Mouse (Mus musculus): ENCODE measurements around the gene Dnmt1.

Gene Dnmt1

DNA sequence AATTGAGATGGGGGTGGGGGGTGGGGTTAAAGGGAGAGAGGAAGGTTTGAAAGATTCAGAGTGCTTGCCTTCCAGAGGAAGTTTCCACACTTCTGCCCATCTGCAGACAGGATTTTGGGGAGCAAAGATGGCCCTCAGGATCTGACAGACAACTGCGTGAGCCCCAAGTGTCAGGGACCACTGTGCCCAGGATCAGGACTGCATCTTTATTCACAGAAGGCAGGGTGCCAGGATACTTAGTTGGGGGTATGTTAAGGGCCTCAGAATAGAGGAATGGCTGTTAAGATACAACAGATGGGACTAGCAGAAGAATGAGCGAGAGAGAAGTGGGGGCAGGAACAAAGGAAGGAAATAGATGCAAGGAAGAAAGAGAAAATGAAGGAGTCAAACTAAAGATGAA is 73.1 kb downstream of the Dnmt1 start:
- DNase-seq (ENCODE audit: low read depth), result no peak

DNA sequence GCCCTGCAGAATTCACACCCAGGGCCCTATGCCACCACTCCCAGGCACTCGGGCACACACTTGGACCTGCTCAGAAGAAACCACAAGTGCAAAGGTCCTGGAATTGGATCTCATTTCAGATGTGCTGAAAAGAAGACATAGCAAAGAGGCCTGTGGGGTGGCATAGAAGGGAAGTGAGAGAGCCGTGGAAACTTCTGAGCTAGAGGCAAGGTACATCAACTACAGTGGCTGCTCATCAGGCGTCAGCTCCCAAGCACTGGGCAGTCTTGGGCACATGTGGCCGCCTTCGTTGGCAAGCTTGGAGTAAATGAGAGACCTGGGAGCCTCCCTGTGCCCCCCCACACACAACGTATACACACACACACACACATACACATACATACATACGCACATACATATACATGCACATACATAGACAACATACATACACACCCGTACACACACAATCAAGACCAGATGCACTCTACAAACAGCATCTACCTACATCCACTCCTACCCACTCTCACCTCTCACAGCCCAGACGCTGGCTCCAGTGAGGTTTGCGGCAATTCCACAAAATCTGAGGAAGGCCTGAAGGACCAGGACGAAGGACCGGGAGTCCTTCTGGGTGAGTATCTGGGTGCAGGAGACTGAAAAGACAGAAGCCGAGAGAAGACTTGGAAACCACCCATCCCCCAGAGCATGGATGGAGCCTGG is 80.4 kb downstream of the Dnmt1 start, which contains the start of gene Angptl6:
Gene Angptl6, minus strand, starts transcription at position 631 of the 696 bp plus-strand sequence.
- DNase-seq (ENCODE audit: low read depth), result no peak

DNA sequence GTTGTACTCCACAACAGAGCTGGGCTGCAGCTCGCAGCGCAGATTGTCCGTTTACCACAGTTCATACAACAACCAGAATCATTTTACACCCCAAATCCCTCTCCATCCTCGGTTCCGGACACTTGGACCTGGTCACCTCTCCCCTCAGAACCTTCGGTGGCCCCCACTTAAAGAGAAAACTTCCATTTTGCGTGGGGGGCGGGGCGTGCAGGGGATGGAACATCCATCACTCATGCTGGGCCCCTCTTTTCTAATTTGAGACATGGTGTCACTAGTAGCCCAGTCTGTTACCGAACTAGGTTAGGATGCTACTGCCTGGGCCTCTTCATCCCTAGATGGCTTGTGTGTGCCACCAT is 81.0 kb downstream of the Dnmt1 start:
- DNase-seq (ENCODE audit: low read depth), result no peak

DNA sequence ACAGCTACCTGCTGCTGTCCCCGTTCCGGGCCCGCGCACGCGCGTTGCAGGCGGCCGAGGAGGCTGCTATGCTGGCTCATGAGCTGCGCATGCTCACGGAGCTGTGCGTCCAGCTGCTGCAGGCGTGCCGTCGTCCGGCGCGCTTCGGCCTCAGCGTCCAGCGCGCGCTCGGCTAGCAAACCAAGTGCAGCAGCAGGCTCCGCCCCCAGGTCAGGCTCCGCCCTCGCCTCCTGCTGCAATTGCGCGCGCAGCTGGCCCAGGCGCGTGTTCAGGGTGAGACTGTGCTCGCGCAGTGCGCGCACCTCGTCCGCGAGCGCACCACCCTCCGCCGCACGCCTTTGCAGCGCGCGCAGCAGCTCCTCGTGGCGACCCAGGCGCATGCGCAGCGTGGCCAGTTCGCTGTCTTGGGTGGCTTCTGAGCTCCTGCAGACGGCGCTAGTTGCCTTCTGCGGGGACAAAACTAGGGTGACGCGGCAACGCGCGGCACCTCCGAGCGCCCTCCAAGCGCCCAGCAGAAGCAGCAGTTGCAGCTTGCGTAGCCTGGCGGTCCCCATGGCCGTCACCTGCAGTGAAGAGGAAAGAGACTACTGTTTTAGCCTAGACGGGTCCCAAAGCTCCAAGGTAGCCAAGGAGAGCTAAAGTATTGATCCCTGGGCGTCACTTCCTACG is 81.5 kb downstream of the Dnmt1 start:
- DNase-seq (ENCODE audit: low read depth), result peak; percentile 99

DNA sequence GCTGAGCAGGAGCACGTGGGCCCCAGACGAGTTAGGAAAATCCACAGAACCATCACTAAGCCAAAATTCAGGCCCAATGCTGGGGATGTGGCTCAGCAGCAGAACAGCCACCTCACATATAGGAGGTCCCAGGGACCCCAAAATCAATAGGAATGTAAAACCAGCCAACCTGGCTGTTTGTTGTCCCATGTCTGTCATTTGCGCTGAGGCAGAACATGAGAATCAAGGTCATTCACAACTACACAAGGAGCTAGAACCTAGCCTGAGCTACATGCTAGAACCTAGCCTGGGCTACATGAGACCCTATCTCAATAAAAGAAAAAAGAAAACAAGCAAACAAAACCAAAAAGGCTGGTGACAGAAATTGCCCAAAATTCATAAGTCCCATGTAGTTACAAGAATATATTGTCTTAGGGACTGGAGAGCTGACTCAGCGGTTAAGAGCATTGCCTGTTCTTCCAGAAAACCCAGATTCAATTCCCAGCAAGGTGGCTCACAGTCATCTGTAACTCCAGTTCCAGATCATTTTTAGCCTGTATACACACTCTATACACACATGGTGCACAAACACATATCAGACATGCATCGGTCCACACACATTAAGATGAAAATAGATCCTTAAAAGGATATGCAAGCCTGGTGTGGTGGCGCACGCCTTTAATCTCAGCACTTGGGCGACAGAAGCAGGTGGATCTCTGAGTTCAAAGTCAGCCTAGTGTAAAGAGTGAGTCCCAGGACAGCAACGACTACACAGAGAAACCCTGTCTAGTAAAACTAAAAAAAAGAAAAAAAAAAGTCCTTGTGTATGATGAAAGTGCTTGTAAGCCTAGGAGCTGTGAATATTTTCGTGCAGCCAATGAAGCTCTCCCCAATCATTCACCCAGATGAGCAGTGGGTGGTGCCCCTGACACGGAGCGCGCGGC is 82.3 kb downstream of the Dnmt1 start:
- DNase-seq (ENCODE audit: low read depth), result no peak

DNA sequence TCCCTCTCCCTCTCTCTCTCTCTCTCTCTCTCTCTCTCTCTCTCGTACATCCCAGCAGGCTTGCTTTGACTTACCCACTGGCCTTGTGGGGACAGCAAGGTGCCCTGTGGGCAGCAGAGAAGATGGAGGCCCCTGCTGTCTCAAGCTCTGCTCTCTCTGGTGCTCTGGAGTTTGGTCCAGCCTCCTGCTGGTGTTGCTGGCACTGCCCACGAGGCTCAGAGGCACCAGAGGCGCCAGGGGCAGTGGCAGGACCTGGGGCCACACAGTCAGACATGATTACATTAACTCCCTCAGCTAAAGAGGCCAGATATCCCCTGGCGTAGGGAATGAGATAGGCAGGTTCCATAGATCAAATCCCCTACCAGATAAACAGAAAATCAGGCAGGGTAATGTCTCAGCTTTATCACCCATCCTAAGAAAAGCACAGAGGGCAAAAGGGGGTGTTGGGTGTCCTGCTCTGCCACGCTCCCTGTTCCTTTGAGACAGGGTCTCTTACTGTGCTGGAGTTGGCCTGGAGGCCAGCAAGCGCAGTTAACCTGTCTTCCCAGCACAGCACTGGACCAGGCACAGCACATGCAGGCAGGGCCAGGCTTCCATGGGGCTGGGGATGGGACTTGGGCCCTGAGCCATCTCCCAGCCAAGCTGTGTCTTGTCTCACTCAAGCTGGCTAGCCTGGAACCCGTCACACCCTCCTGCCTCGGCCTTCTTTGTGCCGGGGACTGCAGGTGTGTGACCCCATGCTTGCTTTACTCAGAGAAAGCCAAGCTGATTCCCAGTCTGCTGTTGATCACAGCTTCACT is 83.2 kb downstream of the Dnmt1 start:
- no peak for DNase-seq (ENCODE audit: low read depth)

DNA sequence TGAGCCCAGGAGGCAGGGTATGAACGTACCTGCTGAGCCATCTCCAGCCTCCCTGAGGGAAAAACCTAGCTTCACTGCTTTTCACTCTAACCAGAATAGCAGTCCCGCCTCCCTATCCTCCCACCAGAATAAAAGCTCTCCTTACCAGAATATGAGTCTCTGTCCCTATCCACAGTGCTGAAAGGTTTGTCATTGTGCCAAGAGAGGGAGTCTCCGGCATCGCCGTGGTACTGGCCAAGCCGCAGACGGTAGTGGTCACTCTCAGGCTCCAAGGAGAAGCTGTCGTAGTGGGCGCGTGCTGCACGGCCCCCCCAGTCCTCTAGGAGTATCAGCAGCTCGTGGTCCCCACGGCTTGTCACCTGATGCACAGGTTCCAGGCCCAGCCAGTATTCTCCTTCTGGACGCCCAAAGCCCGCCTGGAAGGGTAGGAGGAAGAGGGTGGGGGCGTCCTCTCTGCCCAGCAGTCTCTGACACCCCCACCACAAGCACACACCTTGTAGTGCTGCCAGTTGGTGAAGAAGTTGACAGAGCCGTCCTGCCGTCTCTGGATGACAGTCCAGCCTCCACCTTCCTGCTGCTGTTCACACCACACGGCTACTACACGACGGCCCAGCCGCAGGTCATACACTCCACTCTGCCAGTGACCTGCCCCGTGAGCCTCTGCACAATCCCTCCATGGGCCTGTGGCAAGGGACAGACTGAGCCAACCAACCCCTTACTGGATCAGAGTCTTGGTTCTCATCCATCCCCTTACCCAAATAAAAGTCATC is 84.5 kb downstream of the Dnmt1 start:
- no peak for DNase-seq (ENCODE audit: low read depth)

DNA sequence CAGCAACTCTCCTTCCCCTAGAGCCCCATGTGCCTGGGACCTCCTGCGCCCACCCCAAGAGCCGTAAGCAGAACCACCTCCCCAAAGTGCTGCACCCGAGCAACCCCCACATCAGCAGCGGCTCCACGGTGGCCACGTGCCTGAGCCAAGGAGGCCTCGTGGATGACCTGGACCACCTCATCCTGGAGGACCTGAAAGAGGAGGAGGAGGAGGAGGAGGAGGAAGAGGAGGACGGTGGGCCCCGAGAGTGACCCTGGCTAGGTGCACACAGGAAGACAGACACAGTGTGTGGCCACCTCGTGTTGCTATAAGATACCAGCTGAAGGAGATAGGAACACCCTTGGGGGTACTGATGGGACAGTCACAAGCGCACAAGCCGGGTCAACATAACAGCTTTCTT is 86.2 kb downstream of the Dnmt1 start:
- no peak for DNase-seq (ENCODE audit: low read depth)

DNA sequence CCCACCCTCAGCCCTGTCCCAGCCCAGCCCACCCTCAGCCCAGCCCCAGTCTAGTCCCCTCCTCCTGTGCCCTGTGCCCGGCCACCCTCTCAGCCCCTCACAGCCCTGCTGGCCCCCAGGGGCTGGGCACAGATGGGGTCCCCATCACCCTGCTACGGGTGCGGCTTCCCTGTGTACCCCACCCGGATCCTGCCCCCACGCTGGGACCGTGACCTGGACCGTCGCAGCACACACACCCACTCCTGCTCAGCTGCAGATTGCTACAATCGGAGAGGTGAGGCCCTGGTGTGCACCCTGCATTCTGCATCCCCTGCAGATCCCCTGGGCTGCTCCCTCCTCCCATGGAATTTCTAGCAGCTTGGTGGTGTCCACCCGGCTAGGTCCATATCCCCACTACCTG is 86.7 kb downstream of the Dnmt1 start:
- no peak for DNase-seq (ENCODE audit: low read depth)

DNA sequence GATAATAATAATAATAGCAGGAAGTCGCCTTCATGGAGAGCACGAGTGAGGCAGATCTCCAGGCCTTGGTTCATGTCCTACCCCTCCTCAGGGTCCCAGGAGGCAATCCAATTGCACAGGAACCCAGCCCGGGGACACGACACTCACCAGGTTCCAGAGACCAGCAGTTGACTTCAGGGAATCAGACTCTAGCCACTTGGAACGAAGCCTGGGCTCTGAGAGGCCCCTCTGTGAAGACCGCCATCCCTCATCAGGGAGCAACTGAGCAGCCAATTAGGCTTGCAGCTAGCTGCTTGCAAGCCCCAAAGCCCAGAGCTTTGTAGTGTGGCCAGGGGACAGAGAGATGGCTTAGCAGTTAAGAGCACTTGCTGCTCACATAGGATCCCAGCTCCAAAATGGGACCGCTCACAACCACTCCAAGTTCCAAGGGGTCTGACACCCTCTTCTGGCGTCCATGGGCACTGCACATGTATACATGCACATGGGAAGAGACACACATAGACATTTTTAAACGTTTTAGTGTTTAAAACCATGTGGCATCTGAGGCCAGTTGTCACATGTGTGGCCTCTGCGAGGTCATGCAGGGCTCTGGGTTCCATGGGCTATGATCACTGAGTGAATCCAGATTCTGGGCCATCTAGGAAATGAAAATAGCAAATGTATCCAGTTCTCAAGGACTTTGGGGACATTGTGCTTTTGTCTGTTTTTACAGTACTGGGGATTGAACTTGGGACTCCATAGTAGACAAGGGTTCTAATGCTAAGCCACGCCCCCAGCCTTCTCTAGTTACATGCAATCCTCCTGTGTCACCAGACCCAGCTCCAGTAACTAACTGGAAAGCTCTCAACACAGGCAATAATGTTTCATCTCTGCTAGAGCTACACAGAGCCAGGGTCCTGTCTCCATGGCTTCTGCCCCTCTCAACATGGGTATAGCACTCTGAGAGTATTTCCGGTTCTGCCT is 89.2 kb downstream of the Dnmt1 start:
- DNase-seq (ENCODE audit: low read depth), result no peak

DNA sequence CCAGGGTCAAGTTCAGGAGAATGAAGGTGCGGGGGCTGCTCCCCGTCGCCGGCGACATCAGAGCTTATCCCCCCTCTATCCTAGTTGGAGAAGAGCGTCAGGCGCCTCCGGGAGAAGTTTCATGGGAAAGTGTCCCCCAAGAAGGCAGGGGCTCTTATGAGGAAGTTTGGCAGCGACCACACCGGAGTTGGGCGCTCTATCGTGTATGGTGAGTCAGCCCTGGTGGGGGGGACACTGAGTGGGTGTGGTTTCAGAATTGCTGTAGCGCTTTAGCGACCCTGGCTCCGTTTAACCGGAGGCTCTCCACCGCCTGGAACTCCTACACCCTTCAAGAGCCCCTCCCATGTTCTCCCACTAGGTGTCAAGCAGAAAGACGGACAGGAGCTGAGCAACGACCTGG is 90.4 kb downstream of the Dnmt1 start:
- no peak for DNase-seq (ENCODE audit: low read depth)

DNA sequence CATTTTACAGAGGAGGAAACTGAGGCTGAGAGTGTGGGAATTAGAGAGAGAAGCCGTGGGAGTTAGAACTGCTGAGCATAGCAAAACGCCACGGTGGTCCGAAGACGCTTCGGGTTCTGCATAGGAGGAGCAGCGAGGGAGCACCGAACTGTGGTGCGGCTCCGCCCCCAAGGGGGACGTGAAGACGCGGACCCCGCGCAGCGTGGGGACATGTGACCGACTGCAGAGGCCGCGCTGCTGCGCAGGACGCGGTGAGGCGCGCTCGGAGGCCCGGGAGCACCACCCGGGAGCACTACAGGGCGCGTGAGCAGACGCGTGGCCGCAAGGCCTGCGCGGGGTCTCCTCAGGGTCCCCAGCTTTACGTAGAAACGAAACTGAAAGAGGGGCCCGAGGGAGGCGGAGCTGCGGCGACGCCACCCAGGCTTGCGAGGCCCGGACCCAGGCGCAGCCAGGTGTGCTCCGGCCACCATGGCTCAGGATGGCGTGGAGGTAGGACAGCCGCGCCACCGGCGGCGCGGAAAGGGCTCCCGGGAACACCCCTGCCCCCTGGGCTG is 91.2 kb downstream of the Dnmt1 start, which contains the start of gene A230050P20Rik:
Gene A230050P20Rik, plus strand, starts transcription at position 195 of the 554 bp plus-strand sequence.
- DNase-seq (ENCODE audit: low read depth), result no peak

DNA sequence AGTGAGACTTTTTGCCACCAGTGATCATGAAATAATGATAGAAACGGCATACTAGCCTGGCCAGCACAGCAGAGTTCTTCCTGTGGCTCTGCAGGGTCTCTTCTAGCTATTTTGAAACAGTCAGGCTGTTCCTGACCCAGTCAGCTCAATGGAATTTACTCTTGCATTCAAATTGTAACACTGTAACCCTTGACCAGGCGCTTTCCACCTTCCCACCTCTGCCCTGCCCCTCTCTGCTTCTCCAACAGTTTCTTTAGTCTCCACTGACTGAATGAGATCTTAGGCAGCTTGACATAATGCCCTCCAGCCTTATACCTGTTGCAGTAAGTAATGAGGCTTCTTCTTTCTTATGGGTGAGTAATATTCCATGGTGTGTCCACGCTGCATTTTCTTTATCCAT is 92.8 kb downstream of the Dnmt1 start:
- DNase-seq (ENCODE audit: low read depth), result no peak

DNA sequence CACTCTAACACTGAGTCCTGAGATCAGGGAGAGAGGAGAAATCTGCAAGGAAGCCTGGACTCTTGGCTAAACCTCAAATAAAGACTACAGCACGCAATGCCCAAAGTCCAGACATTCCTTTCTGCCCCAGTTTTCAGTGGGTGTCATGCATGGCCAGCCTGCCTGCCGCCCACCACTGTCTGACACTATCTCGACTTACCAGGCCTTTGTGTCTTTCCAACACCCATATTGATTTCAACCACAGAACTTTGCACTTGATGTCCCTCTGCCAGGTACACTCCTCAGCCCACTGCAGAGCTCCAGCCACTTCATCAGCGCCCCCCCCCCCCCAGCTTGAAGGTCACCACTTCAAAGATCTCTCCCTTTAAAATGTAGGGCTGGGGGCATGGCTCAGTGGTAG is 97.5 kb downstream of the Dnmt1 start:
- DNase-seq (ENCODE audit: low read depth), result no peak

DNA sequence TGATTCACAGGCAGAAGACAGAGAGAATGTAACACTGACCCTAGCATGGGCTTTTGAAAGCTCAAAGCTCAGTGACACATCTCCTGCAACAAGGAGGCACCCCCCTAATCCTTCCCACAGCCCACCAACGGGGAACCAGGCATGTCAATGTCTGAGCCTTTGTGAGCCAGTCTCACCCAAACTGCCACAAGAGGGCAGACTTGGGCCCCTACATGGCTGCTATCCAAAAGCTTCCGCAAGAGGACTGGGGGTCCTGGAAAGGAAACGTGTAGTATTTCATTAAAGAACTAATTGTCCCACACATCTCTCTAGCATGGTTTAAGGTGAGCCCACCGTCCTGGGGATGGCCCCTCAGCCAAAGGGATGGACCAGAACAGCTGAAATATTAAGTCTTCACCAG is 97.9 kb downstream of the Dnmt1 start:
- peak; percentile 45 for DNase-seq (ENCODE audit: low read depth)

DNA sequence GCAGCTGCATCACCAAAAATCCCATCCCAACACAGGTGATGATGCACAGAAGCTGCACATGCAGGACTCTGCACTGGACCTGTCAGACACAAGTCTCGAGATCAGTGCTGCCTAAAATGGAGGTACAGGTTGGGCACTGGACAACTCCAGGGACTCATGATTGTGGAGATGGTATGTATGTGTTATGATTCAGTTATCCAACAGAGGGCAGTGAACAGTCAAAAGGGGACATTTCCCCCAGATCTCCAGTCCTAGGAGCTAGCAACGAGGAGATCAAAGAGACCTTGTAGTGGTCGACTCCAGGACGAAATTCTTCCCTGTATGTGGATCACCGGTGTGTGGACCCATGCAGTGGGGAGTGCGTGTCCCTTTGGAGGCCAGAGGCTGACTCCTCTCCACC is 99.8 kb downstream of the Dnmt1 start:
- peak; percentile 20 for DNase-seq (ENCODE audit: low read depth)
